Mouse (Mus musculus) liver, embryonic 11.5 days (tissue): ENCODE measurements around the gene Rgp1. TPM values are rescaled to one million over a fixed set of nuclear protein-coding genes. Genes with fewer than 3 reads are reported as not detected.
"Not testable (repeated sequence)": the region's sequence is repeated elsewhere in the genome, so short reads cannot be mapped to it uniquely, and the experiment has no call there.

Experiments
- ATAC-seq: fragments of 200-750 bp; cut with Nextera tagmentation; replicated peaks from 2 replicates; pipeline ENCODE4 v1.8.0; 2017; ENCODE audit warnings: moderate number of reproducible peaks, mild to moderate bottlenecking, moderate TSS enrichment, moderate library complexity; ENCODE audit not compliant: low FRiP score
- DNase-seq: peaks from one replicate; pipeline ENCODE4 v3.0.0-alpha.2; 2017; ENCODE audit warnings: low spot score
- H3K27ac ChIP-seq: fragments of 300-500 bp; sonication (generic); 2 replicates; pipeline ENCODE4 v1.5.1; 2014; ENCODE audit warnings: mild to moderate bottlenecking, low read depth, low read length, control low read depth
- H3K27me3 ChIP-seq: fragments of 300-500 bp; sonication (generic); replicated peaks from 2 replicates; pipeline ENCODE4 v1.6.1; 2014; ENCODE audit warnings: low read length, mixed read lengths; ENCODE audit not compliant: control insufficient read depth, insufficient read depth
- H3K36me3 ChIP-seq: fragments of 300-500 bp; sonication (generic); 2 replicates; pipeline ENCODE4 v1.6.1; 2014; ENCODE audit warnings: mild to moderate bottlenecking, low read length, moderate library complexity, mixed read lengths; ENCODE audit not compliant: control insufficient read depth, insufficient read depth
- H3K4me1 ChIP-seq: fragments of 300-500 bp; sonication (generic); replicated peaks from 2 replicates; pipeline ENCODE4 v1.6.1; 2014; ENCODE audit warnings: low read length, mixed read lengths; ENCODE audit not compliant: control insufficient read depth, insufficient read depth
- H3K4me2 ChIP-seq: fragments of 300-500 bp; sonication (generic); 2 replicates; pipeline ENCODE4 v1.6.1; 2014; ENCODE audit warnings: mild to moderate bottlenecking, control low read depth, moderate library complexity
- H3K4me3 ChIP-seq: fragments of 300-500 bp; sonication (generic); 2 replicates; pipeline ENCODE4 v1.5.1; 2014; ENCODE audit warnings: low read depth, low read length, control low read depth
- H3K9ac ChIP-seq: fragments of 300-500 bp; sonication (generic); 2 replicates; pipeline ENCODE4 v1.6.1; 2014; ENCODE audit warnings: low read depth, low read length, control low read depth
- H3K9me3 ChIP-seq: fragments of 300-500 bp; sonication (generic); 2 replicates; pipeline ENCODE4 v1.6.1; 2016; ENCODE audit warnings: low read length, inconsistent platforms, mixed read lengths; ENCODE audit not compliant: control insufficient read depth
- WGBS: fragments of 180-500 bp; shearing (Covaris S2); extraction: QIAGEN DNeasy Blood & Tissue Kit; methylation state at CpG from one replicate; pipeline ENCODE4 v1.1.7; 2014; 5-methylcytosine and 5-hydroxymethylcytosine counted together
- polyA plus RNA-seq: library from polyadenylated mRNA; unstranded; fragments of >200 nt; fragmentation: Nextera tagmentation; extraction: Ambion mirVana; gene quantifications from 2 replicates; pipeline ENCODE4 v1.2.1, GENCODE M21; 2014

The Rgp1 gene
- polyA plus RNA-seq, 1 experiment from 2014 or later = 22.9 TPM

- no peaks in the 10 kb centered on the region for H3K4me1 ChIP-seq
- no peak overlapping the region for H3K4me3 ChIP-seq
- H3K27ac ChIP-seq = no peak overlapping the region
- ATAC-seq (no peak), DNase-seq (no peak)
- H3K9ac ChIP-seq = no peak overlapping the region
- peaks cover 91% of the 10 kb centered on the region for H3K36me3 ChIP-seq
- 90% methylated on average over 8 of the region's 8 CpGs for WGBS
- no peaks in the 10 kb centered on the region; the same call in 1 of the 2 replicates for H3K9me3 ChIP-seq
- H3K27me3 ChIP-seq = no peaks in the 10 kb centered on the region
- no peak overlapping the region for H3K4me2 ChIP-seq
These were observed 31.4 kb upstream of the Rgp1 start for GRCm38 (mm10) chr4:43547160-43547559.

DNA sequence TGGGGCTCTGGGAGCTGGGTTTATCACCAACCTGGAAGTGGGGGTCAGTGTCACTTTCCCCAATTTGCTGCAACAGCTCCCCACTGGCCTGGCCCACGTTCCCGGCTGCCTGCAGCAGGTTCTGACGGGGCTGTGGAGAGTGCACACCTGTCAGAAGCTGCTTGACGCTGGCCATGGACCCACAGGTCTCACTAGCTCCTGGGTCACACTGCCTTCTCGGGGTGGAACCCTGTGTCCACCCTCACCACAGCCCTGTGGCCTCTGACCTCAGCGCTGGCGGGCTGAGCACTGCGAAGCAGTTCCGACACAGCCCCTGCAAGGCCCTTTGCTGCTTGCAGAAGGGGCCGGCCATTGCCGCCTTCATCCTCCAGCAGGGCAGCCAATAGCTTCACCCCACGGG lies 29.5 kb upstream of the Rgp1 start:
- H3K4me3 ChIP-seq = no peak overlapping the region
- no peaks in the 10 kb centered on the region for H3K4me1 ChIP-seq
- peaks cover 3% of the 10 kb centered on the region; the same call in 1 of the 2 replicates for H3K9me3 ChIP-seq
- H3K36me3 ChIP-seq = peaks cover 92% of the 10 kb centered on the region
- ATAC-seq (no peak), DNase-seq (no peak)
- no peak overlapping the region for H3K27ac ChIP-seq
- no peak overlapping the region for H3K4me2 ChIP-seq
- H3K27me3 ChIP-seq = no peaks in the 10 kb centered on the region
- WGBS = 94% methylated on average over 12 of the region's 12 CpGs
- no peak overlapping the region for H3K9ac ChIP-seq

GRCm38 (mm10) chr4:43551854-43552253 lies 26.7 kb upstream of the Rgp1 start:
- 88% methylated on average over 6 of the region's 6 CpGs for WGBS
- ATAC-seq = not testable (repeated sequence)

GRCm38 (mm10) chr4:43552437-43552836 lies 26.1 kb upstream of the Rgp1 start:
- Histone ChIP-seq H3K9ac (no peak overlapping the region), H3K9me3 (peaks cover 3% of the 10 kb centered on the region; the same call in 1 of the 2 replicates), H3K4me1 (peaks cover 6% of the 10 kb centered on the region; the same call in 1 of the 2 replicates), H3K27ac (no peak overlapping the region), H3K4me2 (no peak overlapping the region), H3K36me3 (peaks cover 89% of the 10 kb centered on the region), H3K4me3 (no peak overlapping the region), H3K27me3 (no peaks in the 10 kb centered on the region)
- DNase-seq (no peak), ATAC-seq (no peak)
- 95% methylated on average over 5 of the region's 5 CpGs for WGBS

More at GRCm38 (mm10) chr4:43551854-43552253, 26.7 kb upstream of the Rgp1 start:
- H3K4me2 ChIP-seq, H3K27ac ChIP-seq, H3K27me3 ChIP-seq, DNase-seq, H3K9me3 ChIP-seq, H3K4me1 ChIP-seq, H3K9ac ChIP-seq, H3K4me3 ChIP-seq: not testable (repeated sequence)
- H3K36me3 ChIP-seq = peaks cover 93% of the 10 kb centered on the region

DNA sequence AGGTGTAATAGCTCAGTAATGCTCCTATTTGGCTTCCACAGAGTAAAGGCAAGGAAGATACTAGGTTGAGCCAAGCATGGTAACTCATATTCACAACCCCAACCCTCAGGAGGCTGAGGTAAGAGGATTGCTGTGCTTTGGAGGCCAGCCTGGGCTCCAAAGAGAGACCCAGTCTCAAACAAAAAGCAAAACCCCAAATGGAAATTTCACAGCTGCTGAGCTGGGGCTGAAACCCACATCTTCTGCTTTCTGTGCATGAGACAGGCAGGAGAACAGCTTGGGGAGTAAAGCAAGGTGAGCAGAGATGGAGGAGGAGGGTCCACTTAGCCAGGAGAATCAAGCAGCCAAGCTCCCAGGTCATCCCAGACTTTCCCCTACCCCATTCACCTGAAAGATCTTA lies 24.6 kb upstream of the Rgp1 start:
- ATAC-seq (no peak), DNase-seq (no peak)
- Histone ChIP-seq H3K9me3 (peaks cover 3% of the 10 kb centered on the region; the same call in 1 of the 2 replicates), H3K36me3 (peaks cover 77% of the 10 kb centered on the region), H3K4me1 (peaks cover 20% of the 10 kb centered on the region), H3K4me2 (no peak overlapping the region), H3K9ac (no peak overlapping the region), H3K4me3 (no peak overlapping the region), H3K27me3 (no peaks in the 10 kb centered on the region), H3K27ac (no peak overlapping the region)

GRCm38 (mm10) chr4:43555926-43556325 lies 22.6 kb upstream of the Rgp1 start:
- H3K36me3 ChIP-seq = peaks cover 58% of the 10 kb centered on the region
- ATAC-seq = no peak
- H3K9me3 ChIP-seq = peaks cover 3% of the 10 kb centered on the region; the same call in 1 of the 2 replicates
- H3K4me3 ChIP-seq = no peak overlapping the region; the same call in 1 of the 2 replicates
- no peaks in the 10 kb centered on the region for H3K27me3 ChIP-seq
- no peak overlapping the region for H3K4me2 ChIP-seq
- no peak overlapping the region for H3K27ac ChIP-seq
- WGBS = 87% methylated on average over 7 of the region's 7 CpGs
- H3K4me1 ChIP-seq = peaks cover 41% of the 10 kb centered on the region
- no peak overlapping the region for H3K9ac ChIP-seq
- DNase-seq = no peak

DNA sequence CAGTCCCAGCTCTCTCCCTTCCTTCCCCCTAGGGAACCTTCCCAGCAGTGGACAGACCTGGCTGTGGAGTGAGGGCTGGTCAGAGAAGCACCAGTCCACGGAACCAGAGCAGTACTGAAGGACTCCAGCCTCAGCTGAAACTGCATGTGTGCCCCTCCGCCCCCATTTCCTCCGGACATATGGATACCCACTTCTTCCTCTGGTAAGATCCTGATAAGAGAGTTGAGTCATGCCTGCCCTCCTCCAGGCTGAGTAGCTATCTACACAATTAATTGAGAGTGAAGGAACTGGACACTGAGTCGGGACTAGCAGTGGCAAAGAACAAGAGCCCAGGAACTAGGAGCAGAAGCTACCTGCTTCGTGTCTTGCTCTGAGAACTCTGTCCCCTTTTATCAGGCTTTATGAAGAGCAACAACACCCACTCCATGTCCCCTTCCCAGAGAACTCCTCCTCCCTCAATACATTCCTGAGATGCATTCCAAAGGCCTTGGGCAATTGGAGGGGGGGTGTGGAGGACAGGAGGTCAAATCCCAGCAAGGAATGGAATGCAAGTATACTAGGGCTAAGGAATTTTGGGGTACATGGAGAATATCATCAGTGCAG lies 20.4 kb upstream of the Rgp1 start:
- Histone ChIP-seq H3K27ac (peak overlapping the region; percentile 99), H3K9ac (peak overlapping the region; percentile 72), H3K4me3 (peak overlapping the region; percentile 82), H3K27me3 (no peaks in the 10 kb centered on the region), H3K4me2 (peak overlapping the region; percentile 97), H3K9me3 (no peaks in the 10 kb centered on the region), H3K4me1 (peaks cover 44% of the 10 kb centered on the region), H3K36me3 (peaks cover 38% of the 10 kb centered on the region)
- DNase-seq = peak; percentile 49
- WGBS = 12% methylated on average over 5 of the region's 5 CpGs
- ATAC-seq = no peak; the same call in 1 of the 2 replicates

- peak overlapping the region; percentile 72 for H3K9ac ChIP-seq
- H3K4me1 ChIP-seq = peaks cover 50% of the 10 kb centered on the region
- 10% methylated on average over 13 of the region's 13 CpGs for WGBS
- no peaks in the 10 kb centered on the region for H3K27me3 ChIP-seq
- H3K9me3 ChIP-seq = no peaks in the 10 kb centered on the region
- H3K27ac ChIP-seq = peak overlapping the region; percentile 99
- H3K4me2 ChIP-seq = peak overlapping the region; percentile 97
- 0 out of 2 replicates have a peak, but pooled peaks have one; percentile 6 for ATAC-seq
- peak; percentile 79 for DNase-seq
- peaks cover 31% of the 10 kb centered on the region for H3K36me3 ChIP-seq
- H3K4me3 ChIP-seq = peak overlapping the region; percentile 82
These were observed 19.7 kb upstream of the Rgp1 start for GRCm38 (mm10) chr4:43558631-43559356.
